Mouse (Mus musculus) natural killer cell, adult 2 months (primary cell): ENCODE measurements around the gene Kat6b.

Experiments
- DNase-seq, 2 experiments: peaks; one replicate each; pipeline ENCODE4 v3.0.0; 2022; ENCODE audit warnings: low spot score in 2 of 2

The Kat6b gene

GRCm38 (mm10) chr14:21706759-21707571 lies 225.7 kb downstream of the Kat6b start:
- DNase-seq: no peak

- DNase-seq: no peak
These were observed 228.3 kb downstream of the Kat6b start for GRCm38 (mm10) chr14:21709545-21709944.

- no peak for DNase-seq
These were observed 230.0 kb downstream of the Kat6b start for GRCm38 (mm10) chr14:21711231-21711630.

DNA sequence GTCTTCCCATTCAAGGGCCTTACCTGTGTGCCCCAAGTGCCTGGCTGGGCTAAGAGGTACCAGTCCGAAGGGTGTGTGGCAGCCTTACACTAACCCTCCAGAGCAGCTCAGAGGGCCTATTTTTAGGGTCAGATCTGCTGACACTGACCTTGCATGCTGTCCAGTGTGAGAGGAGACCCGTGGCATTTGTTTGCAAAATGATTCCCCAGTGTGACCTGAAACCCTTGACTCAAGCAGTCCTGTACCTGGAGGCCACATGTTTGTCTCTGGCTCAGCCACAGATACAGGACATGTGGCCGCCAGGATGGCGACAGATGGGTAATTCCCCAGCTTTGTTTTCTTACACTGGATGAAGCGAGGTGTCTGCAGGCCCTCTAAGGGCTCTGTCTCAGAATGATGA lies 233.3 kb downstream of the Kat6b start, which contains the start of gene Dupd1:
TSS of gene Dupd1 (minus strand) at position 91 of the 400 bp plus-strand sequence.
- no peak for DNase-seq

GRCm38 (mm10) chr14:21719646-21720383 lies 238.6 kb downstream of the Kat6b start:
- DNase-seq: no peak

- DNase-seq: no peak
These were observed 239.4 kb downstream of the Kat6b start for GRCm38 (mm10) chr14:21720430-21721205.
